Mouse (Mus musculus): Measurements from ENCODE around the gene Tmprss9. TPM values are rescaled to one million over a fixed set of nuclear protein-coding genes. Genes with fewer than 3 reads are reported as not detected.

Gene Tmprss9
- polyA plus RNA-seq (2014; fragmentation: Illumina TruSeq; extraction: RNeasy Lipid Tissue Mini Kit (QIAGEN cat#74804); ENCODE audit: low read depth, low replicate concordance) = not detected

DNA sequence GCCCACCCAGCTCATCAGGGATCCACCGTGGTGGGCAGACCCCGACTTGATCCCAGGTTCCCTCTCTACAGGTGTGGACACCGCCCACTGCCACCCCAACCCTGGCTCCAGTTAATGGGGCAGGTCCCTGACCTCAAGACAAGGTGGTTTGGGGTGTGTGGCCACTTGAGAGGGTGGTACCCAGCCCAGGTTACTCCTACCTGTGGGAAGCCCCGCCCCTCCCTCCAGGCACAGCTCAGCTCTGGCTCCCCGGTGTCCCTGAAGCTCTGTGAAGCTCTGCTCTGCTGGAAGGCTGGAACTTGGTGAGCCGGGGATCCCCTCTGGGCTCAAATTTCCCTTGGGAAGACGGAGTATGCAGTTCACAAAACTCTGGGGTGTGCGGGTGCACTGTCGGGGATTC is at the start of gene Tmprss9:
TSS of gene Tmprss9 (plus strand) at position 268 of the 400 bp plus-strand sequence.

GRCm38 (mm10) chr10:80826151-80827062 is 45.2 kb upstream of the Tmprss9 start, which contains the start of gene Oaz1:
Oaz1 (plus strand) TSS chr10:80826656.

DNA sequence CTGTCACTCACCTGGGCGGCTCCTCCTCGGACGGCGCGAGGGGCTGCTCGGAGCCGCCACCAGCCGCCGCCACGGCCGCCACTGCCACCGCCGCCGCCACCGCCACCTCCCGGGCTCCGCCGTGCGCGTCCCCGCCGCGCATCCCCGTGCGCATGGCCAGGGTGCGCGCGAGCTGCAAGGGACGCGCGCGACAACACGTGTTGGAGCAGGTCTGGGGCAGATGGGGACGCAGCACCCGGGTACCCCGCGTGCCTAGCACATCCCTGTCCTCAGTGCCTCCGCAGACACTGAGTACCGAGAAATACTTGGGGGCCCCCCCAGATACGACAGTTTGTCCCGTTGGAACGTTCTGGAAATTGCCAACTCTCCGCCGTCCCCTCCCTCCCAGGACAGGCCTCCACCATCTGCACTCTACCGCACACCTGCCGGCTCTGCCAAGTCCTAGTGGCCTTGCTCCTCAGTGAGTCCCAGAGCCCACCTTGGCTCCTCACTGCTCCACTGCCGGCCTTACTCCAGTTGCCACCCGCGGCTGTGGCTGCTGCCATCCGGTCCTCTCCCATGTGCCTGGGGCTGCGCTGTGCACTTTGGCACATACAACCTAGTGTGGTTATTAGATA is 27.6 kb upstream of the Tmprss9 start, which contains the start of gene Lingo3:
TSS of gene Lingo3 (minus strand) at position 109 of the 617 bp plus-strand sequence.

DNA sequence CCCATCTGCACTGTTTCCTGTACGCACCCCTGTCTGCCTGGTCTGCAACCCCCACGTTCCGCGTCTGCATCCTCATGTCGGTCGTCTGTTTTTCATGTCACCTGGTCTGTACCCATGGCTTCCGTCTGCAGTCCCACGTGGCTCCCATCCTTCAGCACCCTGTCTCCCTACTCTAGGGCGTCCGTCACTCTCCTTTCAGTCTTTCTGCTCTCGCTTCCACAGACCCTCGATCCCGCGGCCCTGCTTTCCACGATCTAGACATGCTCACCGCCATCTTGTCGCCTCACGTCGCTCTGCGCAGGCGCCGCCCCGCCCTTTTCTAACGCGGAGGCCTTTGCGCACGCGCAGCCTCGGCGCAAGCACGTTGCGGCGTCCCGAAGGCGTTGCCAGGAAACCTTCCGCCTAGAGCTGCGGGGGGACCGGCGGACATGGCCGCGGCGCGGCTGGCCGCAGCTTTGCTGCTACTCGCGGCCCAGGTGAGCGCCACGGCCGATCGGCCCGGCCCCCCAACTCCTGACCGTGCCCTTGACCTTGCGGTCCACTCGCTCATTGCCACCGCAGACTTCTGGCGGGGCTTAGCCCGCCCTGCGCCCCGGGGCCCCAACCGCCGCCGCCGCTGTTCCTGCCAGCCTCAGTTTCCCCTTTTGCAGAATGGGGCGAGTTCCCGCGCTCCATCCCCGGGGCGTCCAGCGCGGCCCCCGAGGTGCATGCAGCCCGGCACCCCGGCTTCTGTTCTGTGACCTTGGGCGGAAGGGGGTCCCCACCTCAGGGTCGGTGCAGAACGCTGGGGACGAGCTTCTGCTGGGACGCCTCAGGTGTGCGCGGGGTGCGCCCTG is 16.5 kb upstream of the Tmprss9 start, which contains the start of the genes Lsm7 and Sppl2b:
TSS of gene Lsm7 (minus strand) at position 297 of the 836 bp plus-strand sequence.
TSS of gene Sppl2b (plus strand) at position 363 of the 836 bp plus-strand sequence.

DNA sequence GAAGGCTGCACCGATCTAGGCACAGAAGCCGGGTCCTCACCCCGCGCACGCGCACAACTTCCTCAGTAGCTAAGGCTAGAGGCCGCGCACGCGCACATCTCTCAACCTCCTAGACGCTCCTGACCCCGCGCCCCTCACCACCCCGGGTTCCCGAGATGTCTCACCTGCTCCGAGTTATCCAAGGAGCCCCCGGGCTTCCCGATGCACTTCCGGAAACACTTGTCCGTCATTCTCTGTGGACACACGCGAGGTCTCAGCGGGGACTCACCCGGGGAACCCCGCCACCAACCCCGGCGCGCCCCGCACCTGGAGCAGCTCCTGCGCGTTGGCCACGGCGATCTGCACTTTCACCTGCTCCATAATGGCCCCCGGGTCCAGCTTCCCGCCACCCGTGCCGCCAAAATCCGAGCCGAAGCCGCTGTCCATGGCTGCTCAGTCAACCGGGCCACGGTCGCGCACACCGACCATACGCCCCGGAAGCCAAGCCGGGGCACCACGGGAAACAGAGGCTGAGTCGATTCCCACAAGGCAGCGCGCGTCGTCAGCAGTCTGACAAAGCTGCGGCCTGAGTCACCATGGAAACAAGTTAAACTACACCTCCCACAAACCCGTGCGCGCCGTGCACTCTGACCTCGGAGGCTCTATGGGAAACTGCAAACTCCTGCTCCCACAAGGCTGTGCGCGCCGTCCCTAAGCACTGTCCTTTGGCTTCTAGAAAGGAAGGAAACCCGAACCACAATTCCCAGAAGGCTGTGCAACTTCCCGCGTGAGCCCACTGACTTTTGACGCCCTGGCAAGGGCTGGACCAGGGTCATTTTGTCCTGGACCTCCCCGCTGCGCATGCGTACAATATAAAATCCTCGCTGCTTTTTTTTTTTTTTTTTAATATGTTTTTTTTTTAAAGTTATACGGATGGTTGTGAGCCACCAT is 28.9 kb downstream of the Tmprss9 start, which contains the start of gene Timm13:
TSS of gene Timm13 (minus strand) at position 652 of the 930 bp plus-strand sequence.

DNA sequence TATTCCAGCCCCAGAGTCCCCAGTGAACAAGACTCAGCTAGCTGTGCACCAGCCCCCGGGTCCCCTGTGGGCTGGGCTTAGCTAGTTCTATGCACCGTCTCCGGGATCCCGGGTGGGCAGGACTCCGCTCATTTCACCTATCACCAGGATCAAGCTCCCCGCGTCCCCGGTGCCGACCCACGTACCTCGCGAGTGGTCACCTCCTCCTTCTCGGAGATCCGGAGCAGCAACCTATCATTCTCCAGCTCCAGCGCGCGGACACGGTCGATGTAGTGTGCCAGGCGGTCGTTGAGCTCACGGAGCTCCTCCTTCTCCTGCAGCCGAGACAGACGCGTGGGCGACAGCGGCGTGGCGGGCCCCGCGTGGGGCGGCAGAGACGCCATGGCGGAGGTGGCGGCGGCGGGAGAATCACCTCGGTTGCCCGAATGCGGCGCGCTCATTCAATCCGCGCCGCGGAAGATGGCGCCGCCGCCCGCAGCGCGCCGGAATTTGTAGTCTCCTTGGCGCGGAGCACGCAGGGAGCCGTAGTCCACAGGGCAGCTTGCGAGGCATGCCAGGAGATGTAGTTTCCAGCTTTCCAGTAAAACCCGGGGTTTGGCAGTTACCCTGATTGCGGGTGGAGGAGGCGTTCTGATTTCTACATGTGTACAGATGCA is 46.3 kb downstream of the Tmprss9 start, which contains the start of gene Lmnb2:
TSS of gene Lmnb2 (minus strand) at position 467 of the 656 bp plus-strand sequence.

GRCm38 (mm10) chr10:80929299-80930226 is 57.9 kb downstream of the Tmprss9 start, which contains the start of gene Gadd45b:
Gadd45b (plus strand) TSS chr10:80930073.

Other genes starting within 250 kb of the Tmprss9 start
- gene Csnk1g2, start 249.0 kb upstream of the Tmprss9 start, polyA plus RNA-seq (2014; fragmentation: Illumina TruSeq; extraction: RNeasy Lipid Tissue Mini Kit (QIAGEN cat#74804); ENCODE audit: low read depth, low replicate concordance) = 1.1 TPM
- 0.22 TPM for gene Btbd2, start 214.8 kb upstream of the Tmprss9 start, polyA plus RNA-seq (2014; fragmentation: Illumina TruSeq; extraction: RNeasy Lipid Tissue Mini Kit (QIAGEN cat#74804); ENCODE audit: low read depth, low replicate concordance)
- gene Mknk2, start 193.7 kb upstream of the Tmprss9 start, polyA plus RNA-seq (2014; fragmentation: Illumina TruSeq; extraction: RNeasy Lipid Tissue Mini Kit (QIAGEN cat#74804); ENCODE audit: low read depth, low replicate concordance) = 3.6 TPM
- gene Mob3a, start 169.9 kb upstream of the Tmprss9 start, polyA plus RNA-seq (2014; fragmentation: Illumina TruSeq; extraction: RNeasy Lipid Tissue Mini Kit (QIAGEN cat#74804); ENCODE audit: low read depth, low replicate concordance) = 4.6 TPM
- 3.5 TPM for gene Izumo4, start 169.7 kb upstream of the Tmprss9 start, polyA plus RNA-seq (2014; fragmentation: Illumina TruSeq; extraction: RNeasy Lipid Tissue Mini Kit (QIAGEN cat#74804); ENCODE audit: low read depth, low replicate concordance)
- gene Ap3d1, start 129.6 kb upstream of the Tmprss9 start, polyA plus RNA-seq (2014; fragmentation: Illumina TruSeq; extraction: RNeasy Lipid Tissue Mini Kit (QIAGEN cat#74804); ENCODE audit: low read depth, low replicate concordance) = 14.0 TPM
- gene Dot1l, start 116.6 kb upstream of the Tmprss9 start, polyA plus RNA-seq (2014; fragmentation: Illumina TruSeq; extraction: RNeasy Lipid Tissue Mini Kit (QIAGEN cat#74804); ENCODE audit: low read depth, low replicate concordance) = 3.0 TPM
- gene Sf3a2, start 73.7 kb upstream of the Tmprss9 start, polyA plus RNA-seq (2014; fragmentation: Illumina TruSeq; extraction: RNeasy Lipid Tissue Mini Kit (QIAGEN cat#74804); ENCODE audit: low read depth, low replicate concordance) = 2.4 TPM
- 3.9 TPM for gene Plekhj1, start 73.2 kb upstream of the Tmprss9 start, polyA plus RNA-seq (2014; fragmentation: Illumina TruSeq; extraction: RNeasy Lipid Tissue Mini Kit (QIAGEN cat#74804); ENCODE audit: low read depth, low replicate concordance)
- gene Amh, start 66.6 kb upstream of the Tmprss9 start, polyA plus RNA-seq (2014; fragmentation: Illumina TruSeq; extraction: RNeasy Lipid Tissue Mini Kit (QIAGEN cat#74804); ENCODE audit: low read depth, low replicate concordance) = not detected
- gene Jsrp1, start 58.4 kb upstream of the Tmprss9 start, polyA plus RNA-seq (2014; fragmentation: Illumina TruSeq; extraction: RNeasy Lipid Tissue Mini Kit (QIAGEN cat#74804); ENCODE audit: low read depth, low replicate concordance) = not detected
- gene Oaz1, start 45.2 kb upstream of the Tmprss9 start, polyA plus RNA-seq (2014; fragmentation: Illumina TruSeq; extraction: RNeasy Lipid Tissue Mini Kit (QIAGEN cat#74804); ENCODE audit: low read depth, low replicate concordance) = 116 TPM
- not detected for gene Lingo3, start 27.8 kb upstream of the Tmprss9 start, polyA plus RNA-seq (2014; fragmentation: Illumina TruSeq; extraction: RNeasy Lipid Tissue Mini Kit (QIAGEN cat#74804); ENCODE audit: low read depth, low replicate concordance)
- 2.8 TPM for gene Lsm7, start 16.6 kb upstream of the Tmprss9 start, polyA plus RNA-seq (2014; fragmentation: Illumina TruSeq; extraction: RNeasy Lipid Tissue Mini Kit (QIAGEN cat#74804); ENCODE audit: low read depth, low replicate concordance)
- gene Sppl2b, start 16.6 kb upstream of the Tmprss9 start, polyA plus RNA-seq (2014; fragmentation: Illumina TruSeq; extraction: RNeasy Lipid Tissue Mini Kit (QIAGEN cat#74804); ENCODE audit: low read depth, low replicate concordance) = not detected
- not detected for gene Timm13, start 29.1 kb downstream of the Tmprss9 start, polyA plus RNA-seq (2014; fragmentation: Illumina TruSeq; extraction: RNeasy Lipid Tissue Mini Kit (QIAGEN cat#74804); ENCODE audit: low read depth, low replicate concordance)
- 1.2 TPM for gene Lmnb2, start 46.4 kb downstream of the Tmprss9 start, polyA plus RNA-seq (2014; fragmentation: Illumina TruSeq; extraction: RNeasy Lipid Tissue Mini Kit (QIAGEN cat#74804); ENCODE audit: low read depth, low replicate concordance)
- gene Gadd45b, start 58.2 kb downstream of the Tmprss9 start, polyA plus RNA-seq (2014; fragmentation: Illumina TruSeq; extraction: RNeasy Lipid Tissue Mini Kit (QIAGEN cat#74804); ENCODE audit: low read depth, low replicate concordance) = 12.3 TPM
- gene Gng7, start 143.1 kb downstream of the Tmprss9 start, polyA plus RNA-seq (2014; fragmentation: Illumina TruSeq; extraction: RNeasy Lipid Tissue Mini Kit (QIAGEN cat#74804); ENCODE audit: low read depth, low replicate concordance) = 0.76 TPM
- not detected for gene Diras1, start 153.8 kb downstream of the Tmprss9 start, polyA plus RNA-seq (2014; fragmentation: Illumina TruSeq; extraction: RNeasy Lipid Tissue Mini Kit (QIAGEN cat#74804); ENCODE audit: low read depth, low replicate concordance)
- 0.41 TPM for gene Slc39a3, start 165.6 kb downstream of the Tmprss9 start, polyA plus RNA-seq (2014; fragmentation: Illumina TruSeq; extraction: RNeasy Lipid Tissue Mini Kit (QIAGEN cat#74804); ENCODE audit: low read depth, low replicate concordance)
- gene Sgta, start 188.3 kb downstream of the Tmprss9 start, polyA plus RNA-seq (2014; fragmentation: Illumina TruSeq; extraction: RNeasy Lipid Tissue Mini Kit (QIAGEN cat#74804); ENCODE audit: low read depth, low replicate concordance) = 1.3 TPM
- gene Thop1, start 198.2 kb downstream of the Tmprss9 start, polyA plus RNA-seq (2014; fragmentation: Illumina TruSeq; extraction: RNeasy Lipid Tissue Mini Kit (QIAGEN cat#74804); ENCODE audit: low read depth, low replicate concordance) = not detected
- gene Creb3l3, start 227.0 kb downstream of the Tmprss9 start, polyA plus RNA-seq (2014; fragmentation: Illumina TruSeq; extraction: RNeasy Lipid Tissue Mini Kit (QIAGEN cat#74804); ENCODE audit: low read depth, low replicate concordance) = 0.79 TPM
- gene Map2k2, start 234.1 kb downstream of the Tmprss9 start, polyA plus RNA-seq (2014; fragmentation: Illumina TruSeq; extraction: RNeasy Lipid Tissue Mini Kit (QIAGEN cat#74804); ENCODE audit: low read depth, low replicate concordance) = 3.0 TPM

Measured in sigmoid colon, adult 10 weeks (tissue).